Mouse (Mus musculus): ENCODE data around the gene Ube2r2.

DNA sequence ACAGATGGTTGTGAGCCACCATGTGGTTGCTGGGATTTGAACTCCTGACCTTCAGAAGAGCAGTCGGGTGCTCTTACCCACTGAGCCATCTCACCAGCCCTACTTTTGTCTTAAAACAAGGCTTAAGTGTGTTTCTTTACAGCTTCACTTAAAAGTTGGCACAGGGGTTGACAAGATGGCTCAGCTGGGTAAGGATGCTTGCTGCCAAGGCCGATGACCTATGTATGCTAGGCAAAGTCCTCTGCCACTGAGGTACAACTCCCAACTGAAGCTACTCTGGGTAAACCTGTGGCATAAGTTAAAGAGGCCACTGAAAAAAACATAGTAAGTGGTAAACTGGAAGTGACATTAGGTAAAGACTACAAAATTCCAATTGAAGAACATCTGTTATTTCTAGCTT is 7.1 kb downstream of the Ube2r2 start:
- TF ChIP-seq CTCF (IDR thresholded peaks at IDR 0.05; ENCODE audit: control insufficient read depth, insufficient read depth, low read length) = no peak
- no peak for TF ChIP-seq POLR2A (IDR thresholded peaks at IDR 0.05; ENCODE audit: borderline replicate concordance, control insufficient read depth, low read depth, low read length)
